Mouse (Mus musculus) myocyte (in vitro differentiated cells): ENCODE results near the gene Gapdh. TPM values are rescaled to one million over a fixed set of nuclear protein-coding genes. Genes with fewer than 3 reads are reported as not detected.

Source experiments
- H3K27me3 ChIP-seq: one replicate; pipeline ENCODE4 v1.6.1; 2011; ENCODE audit not compliant: control insufficient read depth, insufficient read depth, insufficient read length
- H3K36me3 ChIP-seq: one replicate; pipeline ENCODE4 v1.6.1; 2011; ENCODE audit not compliant: control insufficient read depth, insufficient read depth
- H3K4me2 ChIP-seq: one replicate; pipeline ENCODE4 v1.6.1; 2011; ENCODE audit warnings: low read depth, control low read depth
- H3K4me3 ChIP-seq: one replicate; pipeline ENCODE4 v1.5.1; 2011; ENCODE audit warnings: mild to moderate bottlenecking, control low read depth, moderate library complexity
- H3K79me2 ChIP-seq: one replicate; pipeline ENCODE4 v1.6.1; 2011; ENCODE audit not compliant: control insufficient read depth, insufficient read depth
- H3ac ChIP-seq: one replicate; pipeline ENCODE4 v1.6.1; 2011; ENCODE audit not compliant: control insufficient read depth, insufficient read length
- CEBPB ChIP-seq: IDR thresholded peaks from 2 replicates; pipeline ENCODE4 v1.6.1; 2011; ENCODE audit warnings: mild to moderate bottlenecking, moderate library complexity; ENCODE audit not compliant: poor library complexity, insufficient read depth, severe bottlenecking
- E2F4 ChIP-seq: IDR thresholded peaks from one replicate; pipeline ENCODE4 v1.6.1; 2011; ENCODE audit warnings: mild to moderate bottlenecking, control low read depth, moderate library complexity; ENCODE audit not compliant: insufficient read depth
- MAX ChIP-seq: IDR thresholded peaks from one replicate; pipeline ENCODE4 v1.6.1; 2011; ENCODE audit warnings: low read depth, mild to moderate bottlenecking, control low read depth
- MYOD1 ChIP-seq, 3 experiments: IDR thresholded peaks; one replicate each; pipeline ENCODE4 v1.6.1; 2011; ENCODE audit warnings: control low read depth in 2 of 3, low read depth in 2 of 3, mild to moderate bottlenecking in 2 of 3, moderate library complexity in 1 of 3; ENCODE audit not compliant: insufficient read length in 2 of 3, control insufficient read depth in 1 of 3
- MYOG ChIP-seq, 3 experiments: IDR thresholded peaks; one replicate each; pipeline ENCODE4 v1.6.1; 2011; ENCODE audit warnings: control low read depth in 2 of 3, low read depth in 2 of 3, mild to moderate bottlenecking in 2 of 3; ENCODE audit not compliant: insufficient read length in 2 of 3, control insufficient read depth in 1 of 3, insufficient read depth in 1 of 3
- POLR2A ChIP-seq: IDR thresholded peaks from one replicate; pipeline ENCODE4 v1.6.1; 2011; ENCODE audit warnings: low read depth, mild to moderate bottlenecking, control low read depth, moderate library complexity; ENCODE audit not compliant: insufficient read length
- POLR2AphosphoS2 ChIP-seq: IDR thresholded peaks from one replicate; pipeline ENCODE4 v1.6.1; 2011; ENCODE audit warnings: low read depth, control low read depth; ENCODE audit not compliant: insufficient read length
- REST ChIP-seq: IDR thresholded peaks from one replicate; pipeline ENCODE4 v1.6.1; 2011; ENCODE audit warnings: mild to moderate bottlenecking, control low read depth, moderate library complexity; ENCODE audit not compliant: insufficient read depth, insufficient read length
- SRF ChIP-seq: IDR thresholded peaks from one replicate; pipeline ENCODE4 v1.6.1; 2011; ENCODE audit warnings: low read depth; ENCODE audit not compliant: control insufficient read depth, insufficient read length
- TCF12 ChIP-seq: IDR thresholded peaks from one replicate; pipeline ENCODE4 v1.6.1; 2011; ENCODE audit warnings: mild to moderate bottlenecking, control low read depth; ENCODE audit not compliant: poor library complexity, insufficient read depth, severe bottlenecking
- TCF3 ChIP-seq: IDR thresholded peaks from one replicate; pipeline ENCODE4 v1.6.1; 2011; ENCODE audit warnings: low read depth, control low read depth; ENCODE audit not compliant: insufficient read length
- USF1 ChIP-seq: IDR thresholded peaks from one replicate; pipeline ENCODE4 v1.6.1; 2011; ENCODE audit warnings: low read depth, mild to moderate bottlenecking, control low read depth, moderate library complexity
- polyA plus RNA-seq: library from polyadenylated mRNA; unstranded; fragments of >200 nt; fragmentation: generic; extraction: Trizol; gene quantifications from one replicate; pipeline ENCODE4 v1.2.1, GENCODE M21; 2012; ENCODE audit warnings: missing spikeins

Gene Gapdh
- polyA plus RNA-seq, 1 experiment = 9,871 TPM

- Histone ChIP-seq H3ac (no peak overlapping the region), H3K79me2 (peaks cover 24% of the 10 kb centered on the region), H3K27me3 (no peaks in the 10 kb centered on the region), H3K4me3 (peak overlapping the region; percentile 98), H3K36me3 (peaks cover 24% of the 10 kb centered on the region), H3K4me2 (peak overlapping the region; percentile 53)
- TF ChIP-seq USF1 = no peak
- peak; percentile 96 for TF ChIP-seq POLR2AphosphoS2
- peak; percentile 31 to 71 (median 42) for TF ChIP-seq MYOD1 (IDR thresholded peaks at IDR 0.05; ENCODE audit: control insufficient read depth in 1 of 3, insufficient read length in 2 of 3, low read depth in 2 of 3)
- no peak for TF ChIP-seq CEBPB
- no peak for TF ChIP-seq TCF3
- peak; percentile 76 for TF ChIP-seq POLR2A
- TF ChIP-seq E2F4 = no peak
- TF ChIP-seq TCF12 = peak; percentile 36
- TF ChIP-seq MYOG (IDR thresholded peaks at IDR 0.05; ENCODE audit: control insufficient read depth in 1 of 3, insufficient read depth in 1 of 3, insufficient read length in 2 of 3, low read depth in 2 of 3) = peak; percentile 38 to 85 (median 50)
- no peak for TF ChIP-seq SRF
- no peak for TF ChIP-seq REST
- TF ChIP-seq MAX = no peak
Measured at GRCm38 (mm10) chr6:125160854-125161760, 5.2 kb downstream of the Gapdh start.

DNA sequence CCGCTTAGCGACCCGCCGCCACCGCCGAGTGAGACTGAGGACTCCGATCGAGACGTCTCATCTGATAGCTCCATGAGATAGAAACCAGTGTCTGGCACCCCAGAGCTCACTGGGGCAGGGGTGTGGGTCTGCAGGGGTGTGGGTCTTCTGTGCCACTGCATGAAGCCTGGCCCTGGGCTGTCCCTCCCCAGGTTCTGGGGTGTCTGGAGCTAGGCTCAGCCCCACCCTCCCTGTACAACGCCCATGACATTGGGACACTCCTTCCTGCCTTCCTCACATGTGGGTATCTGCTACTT, 5.8 kb downstream of the Gapdh start:
- Histone ChIP-seq H3K4me3 (peak overlapping the region; percentile 98), H3K36me3 (peaks cover 24% of the 10 kb centered on the region), H3K79me2 (peaks cover 24% of the 10 kb centered on the region), H3K4me2 (peak overlapping the region; percentile 53), H3K27me3 (no peaks in the 10 kb centered on the region), H3ac (no peak overlapping the region)
- peak; percentile 48 for TF ChIP-seq POLR2AphosphoS2
- no peak for TF ChIP-seq REST
- no peak for TF ChIP-seq CEBPB

DNA sequence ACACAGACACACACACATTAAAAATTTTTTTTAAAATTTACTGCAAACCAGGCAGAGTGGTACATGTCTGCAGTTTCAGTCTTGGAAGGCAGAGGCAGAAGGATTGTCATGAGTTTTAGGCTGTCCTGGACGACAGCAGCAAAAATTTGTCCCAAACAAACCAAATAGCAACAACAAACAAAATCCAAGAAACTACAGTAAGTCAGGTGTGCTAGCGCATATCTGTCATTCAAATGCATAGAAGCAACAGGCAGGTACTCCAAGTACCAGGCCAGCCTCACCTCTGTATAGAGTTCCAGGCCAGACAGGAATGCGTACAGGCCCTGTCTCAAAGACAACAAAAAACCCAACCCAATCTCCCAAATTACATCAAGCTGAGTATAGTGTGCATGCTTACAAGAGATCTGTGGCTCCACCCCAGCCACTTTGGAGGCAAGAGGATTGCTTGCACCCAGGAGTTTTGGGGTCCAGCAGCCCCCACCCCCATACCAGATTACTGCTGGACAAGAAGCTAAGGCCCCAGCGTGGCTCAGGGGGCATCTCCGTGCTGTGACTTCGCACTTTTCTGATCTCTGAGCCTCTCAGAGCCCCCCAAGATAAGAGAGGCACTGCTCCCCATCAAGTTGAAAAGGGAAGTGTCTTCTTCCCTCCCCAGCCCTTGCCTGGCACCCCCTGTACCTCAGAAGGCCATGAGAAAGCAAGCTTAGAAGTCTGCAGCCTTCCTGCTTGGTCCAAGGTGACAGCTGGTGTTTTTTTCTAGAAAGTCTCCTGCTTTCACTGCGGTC, 6.3 kb downstream of the Gapdh start:
- Histone ChIP-seq H3K36me3 (peaks cover 24% of the 10 kb centered on the region), H3K79me2 (peaks cover 19% of the 10 kb centered on the region), H3K4me2 (peak overlapping the region; percentile 53), H3K27me3 (no peaks in the 10 kb centered on the region), H3K4me3 (peak overlapping the region; percentile 98), H3ac (no peak overlapping the region)
- TF ChIP-seq E2F4 = no peak
- TF ChIP-seq POLR2A = peak; percentile 6

- H3K4me3 ChIP-seq = no peak overlapping the region
- peaks cover 10% of the 10 kb centered on the region for H3K79me2 ChIP-seq
- H3K4me2 ChIP-seq = peak overlapping the region; percentile 53
- peaks cover 27% of the 10 kb centered on the region for H3K36me3 ChIP-seq
- no peaks in the 10 kb centered on the region for H3K27me3 ChIP-seq
- no peak for TF ChIP-seq SRF
- TF ChIP-seq CEBPB = no peak
- peak in 1 of 3 experiments; percentile 60 for TF ChIP-seq MYOD1 (IDR thresholded peaks at IDR 0.05; ENCODE audit: control insufficient read depth in 1 of 3, insufficient read length in 2 of 3, low read depth in 2 of 3)
- TF ChIP-seq TCF12 = no peak
- TF ChIP-seq MAX = no peak
- peak; percentile 61 for TF ChIP-seq POLR2A
- TF ChIP-seq POLR2AphosphoS2 = peak; percentile 84
- peak in 1 of 3 experiments; percentile 80 for TF ChIP-seq MYOG (IDR thresholded peaks at IDR 0.05; ENCODE audit: control insufficient read depth in 1 of 3, insufficient read depth in 1 of 3, insufficient read length in 2 of 3, low read depth in 2 of 3)
- TF ChIP-seq E2F4 = no peak
- no peak for TF ChIP-seq USF1
- H3ac ChIP-seq = no peak overlapping the region
Measured at GRCm38 (mm10) chr6:125158944-125159492, 7.2 kb downstream of the Gapdh start.
